Mouse (Mus musculus) stomach, embryonic 15.5 days (tissue): ENCODE measurements at regions not wholly inside any gene's neighbourhood (a gene's known extent, or its start where the extent isn't known, plus 50 kb on each side); places are given as distances from the start of the nearest gene placed in this dataset.

Experiments used
- ATAC-seq: fragments of 200-750 bp; cut with Nextera tagmentation; 2 replicates; pipeline ENCODE4 v1.8.0; 2017; ENCODE audit warnings: low read depth, moderate number of reproducible peaks, moderate TSS enrichment; ENCODE audit not compliant: insufficient read depth, low FRiP score
- H3K27ac ChIP-seq: fragments of 300-500 bp; sonication (generic); 2 replicates; pipeline ENCODE4 v1.5.1; 2015; ENCODE audit warnings: mild to moderate bottlenecking, inconsistent platforms
- H3K27me3 ChIP-seq: fragments of 300-500 bp; sonication (generic); replicated peaks from 2 replicates; pipeline ENCODE4 v1.6.1; 2015; ENCODE audit warnings: inconsistent platforms
- H3K36me3 ChIP-seq: fragments of 300-500 bp; sonication (generic); 2 replicates; pipeline ENCODE4 v1.6.1; 2015; ENCODE audit warnings: inconsistent platforms
- H3K4me1 ChIP-seq: fragments of 300-500 bp; sonication (generic); 2 replicates; pipeline ENCODE4 v1.6.1; 2015; ENCODE audit warnings: inconsistent platforms
- H3K4me2 ChIP-seq: fragments of 300-500 bp; sonication (generic); 2 replicates; pipeline ENCODE4 v1.6.1; 2015; ENCODE audit warnings: mild to moderate bottlenecking, inconsistent platforms
- H3K4me3 ChIP-seq: fragments of 300-500 bp; sonication (generic); replicated peaks from 2 replicates; pipeline ENCODE4 v1.5.1; 2015; ENCODE audit warnings: inconsistent platforms
- H3K9ac ChIP-seq: fragments of 300-500 bp; sonication (generic); 2 replicates; pipeline ENCODE4 v1.6.1; 2015; ENCODE audit warnings: inconsistent platforms
- H3K9me3 ChIP-seq: fragments of 300-500 bp; sonication (generic); 2 replicates; pipeline ENCODE4 v1.6.1; 2016; ENCODE audit warnings: inconsistent platforms
- WGBS: fragments of 180-500 bp; shearing (Covaris S2); methylation state at CpG from one replicate; pipeline ENCODE4 v1.1.7; 2015; 5-methylcytosine and 5-hydroxymethylcytosine counted together

DNA sequence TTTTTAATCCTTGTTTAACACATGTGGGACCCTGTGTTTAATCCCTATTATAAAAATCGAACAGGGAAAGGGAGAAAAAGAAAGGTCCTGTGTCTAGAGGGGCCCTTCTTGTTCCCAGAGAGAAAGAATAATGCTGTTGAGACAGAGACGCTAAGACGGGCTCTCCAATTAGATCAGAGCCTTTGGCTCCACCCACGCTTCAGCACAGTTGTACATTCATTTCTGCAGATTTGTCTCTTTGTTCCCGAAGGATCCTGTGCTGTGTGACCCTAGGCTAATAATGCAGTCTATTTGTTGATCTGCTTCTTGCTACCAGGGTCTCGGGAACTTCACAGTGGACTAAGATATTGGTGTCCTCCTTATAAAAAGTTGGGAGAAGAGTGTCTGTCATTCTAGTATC lies 92.0 kb downstream of the Cdc5l start:
- 61% methylated on average over 6 of the region's 6 CpGs for WGBS
- ATAC-seq: no peak
- Histone ChIP-seq H3K4me1 (no peaks in the 10 kb centered on the region), H3K27ac (no peak overlapping the region), H3K27me3 (no peaks in the 10 kb centered on the region), H3K36me3 (no peaks in the 10 kb centered on the region), H3K9ac (no peak overlapping the region), H3K4me2 (no peak overlapping the region), H3K9me3 (no peaks in the 10 kb centered on the region), H3K4me3 (no peak overlapping the region)

DNA sequence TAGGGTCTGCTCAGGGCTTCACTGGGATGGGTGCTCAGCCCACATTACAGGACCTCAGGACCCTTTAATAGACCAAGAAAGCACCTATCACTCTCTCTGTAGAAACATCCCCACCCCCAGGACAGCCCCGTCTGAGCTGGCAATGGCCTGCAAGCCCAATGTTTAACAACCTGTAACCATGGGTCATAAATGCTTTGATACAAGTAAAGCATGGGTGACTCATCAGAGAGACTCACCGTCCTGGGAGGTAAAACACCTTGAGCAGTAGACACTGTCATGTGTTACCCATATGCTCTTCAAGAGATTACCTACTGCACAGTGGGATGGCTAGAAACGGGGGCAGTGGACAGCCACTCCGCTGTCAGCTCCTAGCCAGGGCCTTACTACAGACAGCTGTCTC lies 92.7 kb downstream of the Cdc5l start:
- H3K9ac ChIP-seq: no peak overlapping the region
- no peak overlapping the region for H3K4me3 ChIP-seq
- no peaks in the 10 kb centered on the region for H3K9me3 ChIP-seq
- H3K4me2 ChIP-seq: no peak overlapping the region
- H3K36me3 ChIP-seq: no peaks in the 10 kb centered on the region
- no peak for ATAC-seq
- WGBS: 77% methylated on average over 4 of the region's 4 CpGs
- H3K27ac ChIP-seq: no peak overlapping the region
- no peaks in the 10 kb centered on the region for H3K27me3 ChIP-seq
- no peaks in the 10 kb centered on the region for H3K4me1 ChIP-seq

DNA sequence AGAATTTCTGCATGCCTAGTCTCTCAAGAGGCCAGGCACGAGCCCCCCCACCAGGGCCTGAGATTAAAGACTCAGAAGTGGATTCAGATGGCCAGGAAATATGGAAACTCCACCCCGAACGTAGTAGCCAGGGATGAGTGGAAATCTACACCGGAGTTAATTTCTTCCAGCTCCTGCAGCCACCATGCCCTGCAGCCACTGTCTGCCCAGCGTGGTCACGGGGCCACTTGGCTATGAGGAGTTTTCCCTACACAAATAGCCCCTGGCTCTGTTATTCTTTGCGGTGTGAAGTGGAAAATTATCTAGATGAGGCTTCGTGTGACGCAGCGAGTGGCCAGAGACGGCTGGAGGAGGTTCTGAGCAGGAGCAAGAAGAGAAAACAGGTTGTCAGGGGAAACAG lies 94.3 kb downstream of the Cdc5l start:
- H3K4me3 ChIP-seq: no peak overlapping the region
- H3K36me3 ChIP-seq: no peaks in the 10 kb centered on the region
- WGBS: 73% methylated on average over 11 of the region's 11 CpGs
- ATAC-seq: no peak
- H3K27me3 ChIP-seq: no peaks in the 10 kb centered on the region
- H3K9ac ChIP-seq: no peak overlapping the region
- no peak overlapping the region for H3K4me2 ChIP-seq
- H3K4me1 ChIP-seq: 0 out of 2 replicates have a peak, but pooled peaks cover 3% of the 10 kb centered on the region
- no peaks in the 10 kb centered on the region for H3K9me3 ChIP-seq
- no peak overlapping the region for H3K27ac ChIP-seq

DNA sequence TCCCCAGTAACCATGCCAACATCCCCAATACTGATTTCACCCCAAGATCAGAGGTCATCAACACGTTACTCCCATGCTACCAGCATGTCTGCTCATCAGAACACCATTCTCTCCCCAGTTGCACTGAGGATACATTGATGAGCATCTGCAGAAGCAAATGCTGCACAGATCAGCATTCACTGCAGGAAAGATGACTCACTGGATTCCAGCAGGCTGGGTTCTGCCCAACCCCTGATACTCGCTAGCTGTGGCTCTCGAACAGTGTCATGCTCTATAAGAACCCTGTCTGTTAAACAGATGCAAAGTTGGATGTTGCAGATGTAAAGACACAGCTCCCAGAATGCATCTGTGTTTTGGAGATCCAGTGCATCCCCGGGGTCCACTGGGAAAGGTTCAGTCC lies 95.5 kb downstream of the Cdc5l start:
- H3K4me3 ChIP-seq: no peak overlapping the region
- H3K27ac ChIP-seq: no peak overlapping the region
- no peaks in the 10 kb centered on the region for H3K9me3 ChIP-seq
- H3K36me3 ChIP-seq: no peaks in the 10 kb centered on the region
- H3K27me3 ChIP-seq: no peaks in the 10 kb centered on the region
- no peak overlapping the region for H3K9ac ChIP-seq
- ATAC-seq: no peak
- WGBS: 77% methylated on average over 4 of the region's 4 CpGs
- 0 out of 2 replicates have a peak, but pooled peaks cover 3% of the 10 kb centered on the region for H3K4me1 ChIP-seq
- H3K4me2 ChIP-seq: no peak overlapping the region

DNA sequence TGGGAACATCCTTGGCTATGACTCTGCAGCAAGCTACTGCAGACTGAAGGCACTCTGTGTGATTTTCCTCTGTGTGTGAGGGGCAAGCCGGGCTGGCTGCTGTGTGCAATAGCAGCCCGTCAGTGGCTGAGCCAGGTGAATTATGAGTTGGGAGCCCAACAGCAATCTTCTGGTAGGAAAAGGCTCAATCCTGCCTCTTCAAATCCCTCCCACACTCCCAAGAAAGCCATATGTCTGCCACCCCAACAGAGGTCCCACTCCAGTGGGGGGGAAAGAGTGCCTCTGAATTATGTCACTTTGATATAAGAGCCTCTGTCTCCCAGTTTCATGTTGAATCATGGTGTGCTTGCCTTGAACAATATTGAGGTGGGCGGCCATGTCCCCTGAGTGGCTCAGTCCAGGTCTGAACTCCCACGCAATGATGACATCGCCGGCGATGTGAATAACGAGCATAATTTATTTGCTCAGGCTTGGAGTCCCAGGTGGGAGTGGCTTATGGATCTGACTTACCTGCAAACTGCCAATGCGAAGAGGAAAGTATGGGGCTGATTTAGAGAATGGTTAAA lies 97.9 kb downstream of the Cdc5l start:
- H3K4me2 ChIP-seq: no peak overlapping the region
- ATAC-seq: no peak
- 0 out of 2 replicates have a peak, but pooled peaks cover 3% of the 10 kb centered on the region for H3K4me1 ChIP-seq
- no peaks in the 10 kb centered on the region for H3K9me3 ChIP-seq
- H3K27ac ChIP-seq: no peak overlapping the region
- WGBS: 81% methylated on average over 9 of the region's 9 CpGs
- no peak overlapping the region for H3K4me3 ChIP-seq
- H3K9ac ChIP-seq: no peak overlapping the region
- H3K27me3 ChIP-seq: no peaks in the 10 kb centered on the region
- no peaks in the 10 kb centered on the region for H3K36me3 ChIP-seq

DNA sequence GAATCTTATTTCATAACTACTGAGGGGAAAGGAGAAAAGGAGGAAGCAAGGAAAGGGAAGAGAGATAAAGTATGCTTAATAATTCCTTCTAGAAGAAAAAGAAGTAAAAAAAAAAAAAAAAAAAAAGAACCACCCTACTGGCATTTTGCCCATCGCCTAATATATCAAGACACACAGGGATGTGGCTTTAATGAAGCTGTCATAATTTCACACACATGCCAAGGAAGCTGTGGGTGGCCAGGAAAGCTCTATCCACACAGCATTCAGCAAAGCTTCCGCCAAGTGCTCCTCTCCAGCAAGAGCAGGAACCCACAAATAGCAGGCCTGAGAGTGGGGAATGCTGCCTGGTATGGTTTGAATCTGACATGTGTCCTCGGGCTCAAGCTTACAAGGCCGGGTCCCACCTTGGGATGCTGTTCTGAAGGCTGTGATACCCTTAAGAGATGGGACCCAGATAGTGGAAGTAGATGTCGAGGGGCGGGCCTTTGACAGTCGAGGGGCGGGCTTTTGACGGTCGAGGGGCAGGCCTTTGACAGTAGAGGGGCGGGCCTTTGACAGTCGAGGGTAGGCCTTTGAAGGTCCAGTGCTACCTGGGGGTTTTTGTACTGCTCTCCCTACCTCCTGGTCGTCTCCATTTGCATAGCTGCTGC lies 98.7 kb downstream of the Cdc5l start:
- Histone ChIP-seq H3K27me3 (no peaks in the 10 kb centered on the region), H3K4me2 (no peak overlapping the region), H3K4me1 (0 out of 2 replicates have a peak, but pooled peaks cover 3% of the 10 kb centered on the region), H3K36me3 (no peaks in the 10 kb centered on the region), H3K9ac (no peak overlapping the region), H3K27ac (no peak overlapping the region), H3K9me3 (no peaks in the 10 kb centered on the region), H3K4me3 (no peak overlapping the region)
- ATAC-seq: no peak
- WGBS: 57% methylated on average over 13 of the region's 13 CpGs

DNA sequence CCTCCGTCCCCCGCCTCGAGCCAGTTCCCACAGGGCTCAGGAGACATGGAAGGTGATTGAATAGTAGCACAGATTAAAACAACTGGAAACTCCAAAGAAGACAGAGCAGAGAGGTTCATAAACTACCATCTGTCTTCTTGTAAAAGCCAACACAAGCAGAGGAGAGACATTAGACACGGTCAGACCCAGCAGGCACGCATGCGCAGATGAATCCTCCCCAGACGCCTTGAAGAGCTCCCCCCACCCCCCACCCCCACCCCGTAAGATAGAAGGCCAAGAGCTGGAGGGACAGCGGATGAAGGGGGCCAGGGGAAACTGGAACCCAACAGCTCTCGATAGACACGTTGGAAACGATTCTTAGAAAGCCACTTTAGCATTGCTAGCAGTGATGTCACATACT lies 101.2 kb downstream of the Cdc5l start:
- WGBS: 60% methylated on average over 12 of the region's 12 CpGs
- H3K4me3 ChIP-seq: no peak overlapping the region
- no peak for ATAC-seq
- H3K4me2 ChIP-seq: no peak overlapping the region
- H3K27me3 ChIP-seq: no peaks in the 10 kb centered on the region
- H3K4me1 ChIP-seq: 0 out of 2 replicates have a peak, but pooled peaks cover 3% of the 10 kb centered on the region
- H3K36me3 ChIP-seq: no peaks in the 10 kb centered on the region
- no peak overlapping the region for H3K27ac ChIP-seq
- no peaks in the 10 kb centered on the region for H3K9me3 ChIP-seq
- H3K9ac ChIP-seq: no peak overlapping the region

DNA sequence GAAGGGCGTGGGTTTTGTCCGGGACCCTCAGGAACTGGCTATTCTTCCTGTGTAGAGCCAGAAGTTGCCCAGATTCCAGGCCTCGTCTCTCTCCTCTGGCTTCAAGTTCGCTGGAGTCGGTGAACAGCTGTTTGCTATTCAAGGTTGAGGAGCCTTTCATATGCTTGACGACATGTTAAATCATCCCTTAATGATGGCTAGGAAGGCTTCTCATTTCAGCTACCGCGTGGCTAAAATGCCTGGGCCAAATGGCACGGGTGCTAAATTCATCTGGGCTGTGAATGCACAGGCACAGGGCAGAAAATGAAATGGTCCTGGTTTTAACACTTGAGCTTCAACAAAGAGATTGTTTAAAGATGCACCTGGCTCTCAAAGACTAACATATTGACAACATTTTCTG lies 104.3 kb downstream of the Cdc5l start:
- WGBS: 71% methylated on average over 9 of the region's 9 CpGs
- H3K27ac ChIP-seq: no peak overlapping the region
- H3K4me2 ChIP-seq: no peak overlapping the region
- H3K4me1 ChIP-seq: no peaks in the 10 kb centered on the region
- H3K36me3 ChIP-seq: no peaks in the 10 kb centered on the region
- no peak for ATAC-seq
- no peaks in the 10 kb centered on the region for H3K9me3 ChIP-seq
- H3K9ac ChIP-seq: no peak overlapping the region
- H3K4me3 ChIP-seq: no peak overlapping the region
- no peaks in the 10 kb centered on the region for H3K27me3 ChIP-seq

DNA sequence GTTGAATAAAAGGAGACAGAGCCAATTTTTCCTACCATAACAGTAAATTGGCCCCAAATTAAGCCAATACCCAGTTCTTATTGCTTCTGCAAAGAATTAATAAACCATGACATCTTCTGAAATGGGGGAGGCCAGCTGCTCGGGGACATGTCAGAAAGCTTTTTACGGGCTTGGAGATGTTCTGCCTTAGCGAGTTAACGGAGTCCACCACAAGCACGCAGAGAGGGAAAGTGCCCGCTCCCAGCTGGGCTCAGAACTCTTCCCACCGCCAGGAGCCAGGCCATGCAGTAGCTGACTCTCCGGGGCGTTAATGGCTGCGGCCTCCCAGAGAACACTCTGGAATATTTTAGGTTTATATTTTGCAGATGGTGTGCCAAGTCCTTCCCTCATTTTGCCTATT lies 106.8 kb downstream of the Cdc5l start:
- H3K27me3 ChIP-seq: no peaks in the 10 kb centered on the region
- H3K9me3 ChIP-seq: no peaks in the 10 kb centered on the region
- no peak for ATAC-seq
- no peaks in the 10 kb centered on the region for H3K4me1 ChIP-seq
- no peaks in the 10 kb centered on the region for H3K36me3 ChIP-seq
- H3K4me3 ChIP-seq: no peak overlapping the region
- H3K27ac ChIP-seq: no peak overlapping the region
- H3K9ac ChIP-seq: no peak overlapping the region
- no peak overlapping the region for H3K4me2 ChIP-seq
- WGBS: 56% methylated on average over 10 of the region's 10 CpGs

DNA sequence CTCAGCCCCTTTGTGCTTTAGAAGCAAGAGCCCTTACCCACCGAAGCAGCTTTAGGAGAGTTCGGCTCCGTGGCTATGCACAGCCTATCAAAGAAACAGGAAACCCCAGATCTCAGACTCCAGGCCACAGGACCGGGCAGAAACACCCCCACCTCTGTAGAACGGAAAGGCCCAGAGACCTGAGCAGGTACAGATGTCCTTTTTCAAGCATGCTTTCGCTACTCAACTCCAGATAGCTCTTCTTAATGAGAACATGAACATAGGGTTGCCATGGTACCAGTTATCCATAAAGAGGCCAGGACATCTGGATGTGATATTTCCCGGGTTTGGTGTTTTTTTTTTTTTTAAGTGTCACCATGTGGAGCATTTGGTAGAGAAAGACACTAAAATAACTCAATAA lies 107.4 kb downstream of the Cdc5l start:
- no peak overlapping the region for H3K4me3 ChIP-seq
- H3K27me3 ChIP-seq: no peaks in the 10 kb centered on the region
- 69% methylated on average over 7 of the region's 7 CpGs for WGBS
- H3K36me3 ChIP-seq: no peaks in the 10 kb centered on the region
- no peak for ATAC-seq
- no peaks in the 10 kb centered on the region for H3K4me1 ChIP-seq
- H3K27ac ChIP-seq: no peak overlapping the region
- no peak overlapping the region for H3K9ac ChIP-seq
- no peak overlapping the region for H3K4me2 ChIP-seq
- H3K9me3 ChIP-seq: no peaks in the 10 kb centered on the region

DNA sequence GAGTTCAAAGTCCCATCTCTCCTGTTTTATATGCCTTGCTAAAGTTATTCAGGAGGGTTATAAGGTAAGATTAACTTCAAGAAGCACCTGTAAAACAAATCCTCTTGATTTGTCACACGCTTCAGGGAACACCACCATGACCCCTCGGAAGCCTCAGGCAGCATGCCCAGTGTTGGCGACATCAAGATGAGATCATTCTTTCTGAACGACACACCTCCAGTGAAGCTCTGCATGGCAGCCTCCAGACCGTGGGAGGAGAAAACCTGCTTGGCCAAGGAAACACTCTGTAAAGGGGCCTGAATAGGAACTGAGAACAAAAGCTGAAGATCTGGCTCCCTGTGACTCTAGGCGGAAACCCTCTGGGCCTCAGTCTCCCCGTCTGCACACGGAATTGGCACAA lies 110.7 kb downstream of the Cdc5l start:
- Histone ChIP-seq H3K9ac (no peak overlapping the region), H3K36me3 (no peaks in the 10 kb centered on the region), H3K27me3 (no peaks in the 10 kb centered on the region), H3K4me3 (no peak overlapping the region), H3K9me3 (no peaks in the 10 kb centered on the region), H3K4me1 (no peaks in the 10 kb centered on the region), H3K4me2 (no peak overlapping the region), H3K27ac (no peak overlapping the region)
- ATAC-seq: no peak
- 64% methylated on average over 8 of the region's 8 CpGs for WGBS

DNA sequence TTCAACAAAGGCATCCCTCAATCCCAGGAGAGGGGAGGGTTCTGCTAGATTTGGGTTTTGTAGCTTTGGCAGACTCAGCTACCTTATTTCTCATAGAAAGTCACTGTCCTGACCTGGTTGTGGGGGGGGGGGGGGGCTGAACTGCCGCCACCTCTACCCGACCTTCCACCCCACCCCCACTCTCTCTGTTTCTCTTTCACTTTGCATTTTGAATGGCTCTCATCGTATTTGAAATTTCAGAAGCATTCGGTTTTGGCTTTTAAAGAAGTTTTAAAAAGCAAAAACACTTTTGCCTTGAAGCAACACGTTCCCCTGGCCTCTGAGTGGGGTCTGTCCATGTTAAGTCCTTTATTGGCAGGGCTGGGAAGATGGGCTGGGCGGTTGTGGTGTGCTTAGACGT lies 113.5 kb downstream of the Cdc5l start:
- Histone ChIP-seq H3K27me3 (no peaks in the 10 kb centered on the region), H3K9ac (no peak overlapping the region), H3K4me3 (no peak overlapping the region), H3K4me2 (no peak overlapping the region), H3K36me3 (no peaks in the 10 kb centered on the region), H3K27ac (no peak overlapping the region), H3K9me3 (no peaks in the 10 kb centered on the region), H3K4me1 (no peaks in the 10 kb centered on the region)
- no peak for ATAC-seq
- WGBS: 54% methylated on average over 7 of the region's 7 CpGs
